Mouse (Mus musculus) liver, embryonic 14.5 days (tissue): Measurements from ENCODE around the gene Gbx1. TPM values are rescaled to one million over a fixed set of nuclear protein-coding genes. Genes with fewer than 3 reads are reported as not detected.

Experiments
- ATAC-seq: fragments of 200-750 bp; cut with Nextera tagmentation; 2 replicates; pipeline ENCODE4 v1.8.0; 2017; ENCODE audit warnings: moderate number of reproducible peaks, mild to moderate bottlenecking, moderate library complexity; ENCODE audit not compliant: insufficient read depth
- DNase-seq, 3 experiments: peaks; one replicate each; pipeline ENCODE4 v3.0.0-alpha.2; 2012 to 2013; ENCODE audit warnings: low read depth in 3 of 3, low spot score in 3 of 3
- H3K27ac ChIP-seq: fragments of 300-500 bp; sonication (generic); 2 replicates; pipeline ENCODE4 v1.5.1; 2014; ENCODE audit warnings: moderate library complexity, mild to moderate bottlenecking, control low read depth, inconsistent platforms
- H3K27me3 ChIP-seq: fragments of 300-500 bp; sonication (generic); 2 replicates; pipeline ENCODE4 v1.6.1; 2014; ENCODE audit warnings: mild to moderate bottlenecking, low read length, moderate library complexity; ENCODE audit not compliant: control insufficient read depth, insufficient read depth
- H3K36me3 ChIP-seq: fragments of 300-500 bp; sonication (generic); replicated peaks from 2 replicates; pipeline ENCODE4 v1.6.1; 2014; ENCODE audit warnings: low read depth; ENCODE audit not compliant: control insufficient read depth, insufficient read depth
- H3K4me1 ChIP-seq, 2 experiments: fragments of 200-500 bp in 1 of 2; fragments of 300-500 bp in 1 of 2; sonication (generic) in 1 of 2; replicated peaks; 2 replicates each; pipeline ENCODE4 v1.6.1; 2012 to 2014; ENCODE audit warnings: antibody characterized with exemption in 1 of 2, inconsistent platforms in 1 of 2, low read length in 1 of 2; ENCODE audit not compliant: control insufficient read depth in 2 of 2, insufficient read depth in 2 of 2
- H3K4me2 ChIP-seq: fragments of 300-500 bp; sonication (generic); 2 replicates; pipeline ENCODE4 v1.6.1; 2014; ENCODE audit warnings: low read depth, mild to moderate bottlenecking, control low read depth, moderate library complexity
- H3K4me3 ChIP-seq, 2 experiments: fragments of 200-500 bp in 1 of 2; fragments of 300-500 bp in 1 of 2; sonication (generic) in 1 of 2; 2 replicates each; pipeline ENCODE4 v1.5.1; 2012 to 2014; ENCODE audit warnings: low read depth in 2 of 2, low read length in 2 of 2, mild to moderate bottlenecking in 2 of 2, control low read depth in 1 of 2, inconsistent platforms in 1 of 2, moderate library complexity in 1 of 2; ENCODE audit not compliant: insufficient read depth in 1 of 2
- H3K9ac ChIP-seq: fragments of 300-500 bp; sonication (generic); replicated peaks from 2 replicates; pipeline ENCODE4 v1.6.1; 2014; ENCODE audit warnings: mild to moderate bottlenecking, control low read depth, moderate library complexity
- H3K9me3 ChIP-seq: fragments of 300-500 bp; sonication (generic); 2 replicates; pipeline ENCODE4 v1.6.1; 2016; ENCODE audit warnings: low read length, mixed read lengths; ENCODE audit not compliant: control insufficient read depth
- CTCF ChIP-seq: IDR thresholded peaks from 2 replicates; pipeline ENCODE4 v1.5.1; 2016; ENCODE audit warnings: antibody characterized with exemption, low read depth, control low read depth
- EP300 ChIP-seq: IDR thresholded peaks from 2 replicates; pipeline ENCODE4 v1.6.1; 2016; ENCODE audit warnings: antibody characterized with exemption, low read depth
- WGBS: fragments of 180-500 bp; shearing (Covaris S2); extraction: QIAGEN DNeasy Blood & Tissue Kit; methylation state at CpG from one replicate; pipeline ENCODE4 v1.1.7; 2014; ENCODE audit not compliant: insufficient replicate concordance; 5-methylcytosine and 5-hydroxymethylcytosine counted together
- polyA plus RNA-seq, 2 experiments: library from polyadenylated mRNA; depleted of rRNA in 1 of 2; stranded (reverse) in 1 of 2; unstranded in 1 of 2; fragments of >200 nt; fragmentation: Nextera tagmentation in 1 of 2; extraction: Ambion mirVana in 1 of 2; gene quantifications; 2 replicates each; pipeline versions ENCODE4 v1.2.1 to v1.2.3; 2012 to 2014

Gene Gbx1
- polyA plus RNA-seq, 2 experiments = not detected

GRCm38 (mm10) chr5:24490413-24490920 is 36.5 kb downstream of the Gbx1 start:
- Histone ChIP-seq H3K9ac (no peak overlapping the region), H3K4me2 (no peak overlapping the region), H3K4me1 (no peaks in the 10 kb centered on the region), H3K36me3 (peaks cover 15% of the 10 kb centered on the region), H3K27ac (no peak overlapping the region), H3K27me3 (no peaks in the 10 kb centered on the region), H3K4me3 (no peak overlapping the region), H3K9me3 (no peaks in the 10 kb centered on the region)
- ATAC-seq = no peak
- WGBS = 82% methylated on average over 14 of the region's 14 CpGs
- TF ChIP-seq EP300 (no peak), CTCF (no peak)
- no peak for DNase-seq

- 77% methylated on average over 5 of the region's 5 CpGs for WGBS
- 0 out of 4 replicates have a peak, but pooled peaks cover 0 to 2% of the 10 kb centered on the region in 2 experiments for H3K4me1 ChIP-seq
- peaks cover 13% of the 10 kb centered on the region for H3K36me3 ChIP-seq
- no peak overlapping the region for H3K4me3 ChIP-seq
- H3K9ac ChIP-seq = no peak overlapping the region
- H3K4me2 ChIP-seq = no peak overlapping the region
- no peak for ATAC-seq
- no peak overlapping the region for H3K27ac ChIP-seq
- no peaks in the 10 kb centered on the region for H3K27me3 ChIP-seq
- TF ChIP-seq EP300 = no peak
- no peak for TF ChIP-seq CTCF
- no peak for DNase-seq
- no peaks in the 10 kb centered on the region for H3K9me3 ChIP-seq
Observed at GRCm38 (mm10) chr5:24486738-24487137, 40.3 kb downstream of the Gbx1 start.

- no peaks in the 10 kb centered on the region for H3K27me3 ChIP-seq
- H3K4me2 ChIP-seq = no peak overlapping the region
- no peak overlapping the region for H3K27ac ChIP-seq
Observed at GRCm38 (mm10) chr5:24486097-24486496, 40.9 kb downstream of the Gbx1 start.

GRCm38 (mm10) chr5:24484963-24485362 is 42.0 kb downstream of the Gbx1 start:
- peak overlapping the region; percentile 47 for H3K4me2 ChIP-seq
- peak overlapping the region in 1 of 2 experiments; percentile 12; a peak in 1 of 4 replicates for H3K4me3 ChIP-seq
- TF ChIP-seq CTCF (no peak), EP300 (no peak)
- no peaks in the 10 kb centered on the region for H3K9me3 ChIP-seq
- DNase-seq (peak in 1 of 3 experiments; percentile 17), ATAC-seq (no peak)
- peaks cover 13% of the 10 kb centered on the region for H3K36me3 ChIP-seq
- no peak overlapping the region for H3K27ac ChIP-seq
- no peak overlapping the region for H3K9ac ChIP-seq
- no peaks in the 10 kb centered on the region for H3K27me3 ChIP-seq
- WGBS = 75% methylated on average over 22 of the region's 22 CpGs
- H3K4me1 ChIP-seq = 0 out of 4 replicates have a peak, but pooled peaks cover 0 to 2% of the 10 kb centered on the region in 2 experiments

More at GRCm38 (mm10) chr5:24486097-24486496, 40.9 kb downstream of the Gbx1 start:
- 0 out of 4 replicates have a peak, but pooled peaks cover 0 to 2% of the 10 kb centered on the region in 2 experiments for H3K4me1 ChIP-seq
- no peaks in the 10 kb centered on the region for H3K9me3 ChIP-seq
- TF ChIP-seq EP300 = no peak
- TF ChIP-seq CTCF = peak; percentile 96
- DNase-seq = peak; percentile 44 to 56 (median 48)
- peaks cover 13% of the 10 kb centered on the region for H3K36me3 ChIP-seq
- no peak for ATAC-seq
- H3K4me3 ChIP-seq = no peak overlapping the region
- WGBS = 7% methylated on average over 8 of the region's 8 CpGs
- H3K9ac ChIP-seq = no peak overlapping the region

DNA sequence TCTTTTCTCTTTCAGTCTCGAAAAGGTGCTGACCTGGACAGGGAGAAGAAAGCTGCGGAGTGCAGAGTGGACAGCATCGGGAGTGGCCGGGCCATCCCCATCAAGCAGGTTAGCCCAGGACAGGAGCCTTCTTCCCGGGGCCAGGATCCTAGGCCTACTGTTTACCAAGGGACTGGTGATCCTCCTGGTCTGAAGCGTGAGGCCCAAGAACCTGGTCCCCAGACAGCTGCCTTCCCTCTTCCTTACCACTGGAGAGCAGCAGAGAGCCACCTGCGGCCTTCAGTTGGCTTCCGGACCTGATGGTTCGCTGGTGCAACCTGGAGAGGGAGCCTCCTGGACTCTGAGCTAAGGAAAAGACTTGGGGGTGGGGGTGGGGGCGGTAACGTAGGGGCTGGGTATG is 43.7 kb downstream of the Gbx1 start:
- no peaks in the 10 kb centered on the region for H3K9me3 ChIP-seq
- 53% methylated on average over 11 of the region's 11 CpGs for WGBS
- DNase-seq (peak; percentile 30 to 35 (median 32)), ATAC-seq (peak; percentile 10; the same call in 1 of the 2 replicates)
- H3K4me1 ChIP-seq = 0 out of 4 replicates have a peak, but pooled peaks cover 0 to 2% of the 10 kb centered on the region in 2 experiments
- no peak for TF ChIP-seq EP300
- TF ChIP-seq CTCF = peak; percentile 86
- H3K4me3 ChIP-seq = no peak overlapping the region
- H3K27ac ChIP-seq = no peak overlapping the region
- H3K36me3 ChIP-seq = peaks cover 17% of the 10 kb centered on the region
- no peaks in the 10 kb centered on the region for H3K27me3 ChIP-seq
- H3K9ac ChIP-seq = no peak overlapping the region
- peak overlapping the region; percentile 19 for H3K4me2 ChIP-seq
